Mouse (Mus musculus) cerebellum, adult 9-10 months (tissue): ENCODE measurements around the gene Acss3.
A peak's percentile ranks its signal among the peaks of the same experiment; 100 is the strongest.

Source experiments
- DNase-seq: peaks from one replicate; pipeline ENCODE4 v3.0.0; 2022

Acss3 gene

GRCm38 (mm10) chr10:106998052-106998625, 125.3 kb downstream of the Acss3 start:
- DNase-seq, result no peak

DNA sequence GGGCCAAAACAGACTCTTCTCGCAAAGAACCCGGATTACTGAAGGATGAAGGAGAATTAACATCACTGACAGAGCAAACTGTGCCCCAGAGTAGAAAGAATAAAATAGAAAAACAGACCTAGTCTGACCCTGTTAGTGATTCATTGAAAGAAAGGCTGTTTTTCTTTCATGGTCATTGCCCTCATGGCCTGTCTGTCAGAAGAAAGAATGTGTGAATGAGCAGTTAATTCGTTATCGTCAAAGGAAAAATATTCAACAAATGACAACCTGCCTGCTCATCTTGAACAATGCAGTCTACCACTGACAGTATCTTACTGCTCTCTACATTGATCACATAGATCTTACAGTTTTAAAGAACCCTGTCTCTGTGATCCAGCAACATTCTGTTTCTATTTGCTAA, 134.0 kb downstream of the Acss3 start:
- no peak for DNase-seq

- no peak for DNase-seq
Observed at GRCm38 (mm10) chr10:106975193-106976141, 148.0 kb downstream of the Acss3 start.

- no peak for DNase-seq
Observed at GRCm38 (mm10) chr10:106959026-106959425, 164.4 kb downstream of the Acss3 start.

- no peak for DNase-seq
Observed at GRCm38 (mm10) chr10:106941380-106941779, 182.1 kb downstream of the Acss3 start.

DNA sequence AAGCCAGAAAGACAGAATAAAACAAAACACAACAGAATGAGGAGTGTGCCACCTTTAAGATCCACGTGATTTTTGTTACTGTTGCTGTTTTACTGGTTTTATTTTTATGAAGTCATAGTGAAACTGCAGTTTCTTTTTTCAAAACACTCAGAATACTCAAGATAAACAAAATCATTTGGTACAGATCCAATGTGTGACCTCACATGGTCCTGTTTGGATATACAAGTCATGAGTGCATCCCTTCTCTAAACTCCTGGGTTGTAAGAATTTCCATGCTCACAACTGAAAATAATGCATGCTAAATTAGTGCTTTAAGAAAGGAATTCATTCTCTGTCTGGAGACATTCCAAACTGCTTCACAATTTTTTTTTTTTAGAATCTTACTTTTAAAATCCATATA, 184.0 kb downstream of the Acss3 start:
- no peak for DNase-seq

DNA sequence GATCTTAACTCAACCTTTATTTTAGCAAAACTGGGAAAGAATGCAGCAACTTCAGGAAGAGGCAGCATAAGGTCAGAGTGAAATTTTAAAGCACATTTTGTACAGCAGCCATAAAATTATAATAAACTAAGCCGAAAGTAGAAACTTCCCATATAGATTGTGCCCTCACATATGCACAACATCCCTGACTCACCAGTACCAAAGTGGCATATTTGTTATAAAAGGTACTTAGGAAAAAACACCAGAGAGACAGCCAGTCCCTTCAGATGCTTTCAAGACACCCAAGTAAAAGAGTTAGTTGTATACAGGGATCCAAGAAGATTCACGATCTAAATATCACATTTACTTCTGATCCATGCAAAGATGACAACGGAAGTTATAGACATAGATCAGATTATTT, 184.6 kb downstream of the Acss3 start:
- no peak for DNase-seq

- DNase-seq, result no peak
Observed at GRCm38 (mm10) chr10:106936996-106937395, 186.5 kb downstream of the Acss3 start.

- peak; percentile 48 for DNase-seq
Observed at GRCm38 (mm10) chr10:106932571-106933073, 190.8 kb downstream of the Acss3 start.

GRCm38 (mm10) chr10:106928576-106929332, 194.7 kb downstream of the Acss3 start:
- DNase-seq, result no peak

- DNase-seq, result no peak
Observed at GRCm38 (mm10) chr10:106924798-106925197, 198.7 kb downstream of the Acss3 start.

DNA sequence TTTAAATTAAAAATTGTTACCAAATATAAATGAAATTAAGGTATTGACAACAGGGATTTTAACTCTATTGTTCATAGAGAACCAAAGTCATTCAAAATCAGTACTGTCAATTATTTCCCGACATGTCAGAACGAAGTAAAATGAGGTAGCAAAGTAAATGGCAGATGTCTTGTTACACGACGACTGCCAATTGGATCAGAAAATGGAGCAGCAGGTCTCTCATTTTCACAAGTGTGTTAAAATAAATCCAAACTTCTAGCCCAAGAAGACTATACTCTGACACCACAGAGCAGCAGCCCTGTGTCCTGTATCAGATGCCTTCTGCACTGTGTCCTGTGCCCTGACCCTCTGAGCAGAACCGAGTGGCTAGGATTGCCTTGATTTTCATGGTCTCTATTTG, 199.1 kb downstream of the Acss3 start:
- DNase-seq, result no peak

GRCm38 (mm10) chr10:106914822-106915221, 208.6 kb downstream of the Acss3 start:
- no peak for DNase-seq

- no peak for DNase-seq
Observed at GRCm38 (mm10) chr10:106914275-106914674, 209.2 kb downstream of the Acss3 start.

- no peak for DNase-seq
Observed at GRCm38 (mm10) chr10:106913032-106913431, 210.4 kb downstream of the Acss3 start.

- DNase-seq, result no peak
Observed at GRCm38 (mm10) chr10:106910108-106910507, 213.4 kb downstream of the Acss3 start.

DNA sequence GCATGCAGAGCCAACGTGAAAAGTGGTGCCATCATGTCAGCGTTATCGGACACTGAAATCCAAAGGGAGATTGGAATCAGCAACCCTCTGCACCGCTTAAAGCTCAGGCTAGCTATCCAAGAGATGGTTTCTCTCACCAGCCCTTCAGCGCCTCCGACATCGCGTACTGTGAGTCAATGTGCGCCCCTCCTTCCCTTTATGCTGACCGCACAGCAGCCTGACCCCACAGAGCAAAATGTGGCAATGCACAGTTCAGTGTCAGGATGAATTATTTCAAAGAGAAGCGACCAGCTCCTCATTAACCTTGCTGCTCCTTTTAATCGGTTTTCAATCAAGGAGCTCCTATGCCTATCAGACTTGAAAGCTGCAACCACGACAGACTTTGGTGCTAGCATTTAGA, 227.1 kb downstream of the Acss3 start:
- DNase-seq, result no peak
